Mouse (Mus musculus) brain, embryonic 14.5 days (tissue): ENCODE results near the gene Wrap53.

ENCODE experiments used
- CTCF ChIP-seq: fragments of 200-500 bp; IDR thresholded peaks from 2 replicates; pipeline ENCODE4 v1.5.1; 2012; ENCODE audit warnings: inconsistent platforms, mild to moderate bottlenecking, moderate library complexity, borderline replicate concordance; ENCODE audit not compliant: insufficient read depth, insufficient read length; ENCODE audit errors: extremely low read depth
- POLR2A ChIP-seq: fragments of 200-500 bp; IDR thresholded peaks from 2 replicates; pipeline ENCODE4 v1.6.1; 2012; ENCODE audit warnings: mild to moderate bottlenecking, inconsistent platforms, borderline replicate concordance; ENCODE audit not compliant: poor library complexity, insufficient read depth, insufficient read length, severe bottlenecking; ENCODE audit errors: extremely low read depth

- TF ChIP-seq CTCF = no peak
- TF ChIP-seq POLR2A = no peak
Measured at GRCm38 (mm10) chr11:69623006-69623405, 43.0 kb upstream of the Wrap53 start.
